Mouse (Mus musculus): ENCODE measurements around the gene Ssc5d.
A peak's percentile ranks its signal among the peaks of the same experiment; 100 is the strongest.

The Ssc5d gene

DNA sequence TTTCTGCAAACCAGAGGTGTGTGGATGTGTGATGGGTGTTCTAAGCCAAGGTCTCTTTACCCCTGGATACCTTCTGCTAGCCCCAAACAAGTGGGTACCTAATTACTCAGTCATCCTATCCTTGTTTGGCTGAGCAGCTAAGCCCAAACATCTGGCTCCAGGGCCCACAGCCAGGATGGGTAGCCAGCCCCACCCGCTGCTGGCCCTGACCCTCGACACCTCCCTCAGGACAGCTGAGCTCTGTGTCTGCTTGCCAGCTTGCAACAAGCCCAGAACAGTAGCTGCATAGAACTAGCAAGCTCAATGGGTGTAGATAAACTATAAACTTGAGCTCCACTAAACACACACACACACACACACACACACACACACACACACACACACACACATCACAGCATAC is 22.3 kb downstream of the Ssc5d start:
- DNase-seq (ENCODE audit: low spot score in 2 of 2): peak; percentile 53 to 80

DNA sequence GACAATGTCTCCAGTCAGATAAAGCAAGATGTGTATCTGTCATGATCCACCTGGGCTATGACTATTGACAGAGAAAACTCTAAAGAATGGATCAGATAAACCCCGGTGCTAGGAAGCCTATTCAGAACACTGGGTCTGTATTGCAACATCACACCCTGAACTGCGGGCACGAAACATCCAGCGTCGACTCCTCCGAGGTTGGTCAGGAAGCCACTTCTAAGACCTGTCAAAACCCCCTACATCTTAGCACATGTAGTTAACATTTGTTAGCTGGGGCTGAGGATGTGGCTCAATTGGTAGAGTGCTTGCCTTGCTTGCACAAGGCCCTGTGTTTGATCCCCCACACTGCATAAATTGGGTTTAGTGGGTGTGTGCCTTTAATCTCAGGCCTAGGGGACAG is 22.8 kb downstream of the Ssc5d start:
- no peak for DNase-seq (ENCODE audit: low spot score in 2 of 2)

DNA sequence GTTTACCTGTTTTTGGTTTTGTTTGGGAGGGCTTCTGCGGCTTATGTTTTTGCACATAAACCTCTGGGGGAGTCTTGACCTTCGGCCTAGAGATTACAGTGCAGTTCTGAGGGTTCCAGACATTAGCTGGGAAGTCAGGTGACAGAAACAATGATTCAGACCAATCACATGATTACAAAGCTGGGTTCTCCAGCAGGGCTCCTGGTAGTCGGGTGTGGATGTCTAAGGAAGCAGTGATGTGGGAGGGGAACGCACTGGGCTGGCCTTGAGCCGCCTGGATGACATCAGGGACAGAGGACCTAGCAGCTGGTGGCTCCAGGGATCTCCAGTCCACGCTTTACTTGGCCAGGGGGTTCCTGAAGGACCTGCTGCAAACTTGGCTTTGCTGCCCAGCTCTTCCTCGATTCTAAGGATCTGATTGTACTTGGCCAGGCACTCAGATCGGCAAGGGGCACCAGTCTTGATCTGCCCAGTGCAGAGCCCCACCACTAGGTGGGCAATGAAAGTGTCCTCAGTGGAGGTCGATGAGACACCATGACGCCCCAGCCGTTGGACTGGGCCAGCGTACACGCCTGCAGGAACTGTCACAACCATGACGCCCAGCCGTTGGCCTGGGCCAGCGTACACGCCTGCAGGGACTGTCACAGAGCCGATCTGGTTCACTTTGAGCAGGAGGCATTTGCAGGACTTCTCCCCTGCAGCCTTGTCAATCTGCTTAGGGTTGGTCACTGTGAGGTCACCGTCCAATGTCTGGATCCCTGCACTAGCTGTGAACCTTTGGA is 25.2 kb downstream of the Ssc5d start:
- DNase-seq (ENCODE audit: low spot score in 2 of 2): peak; percentile 61 to 69

DNA sequence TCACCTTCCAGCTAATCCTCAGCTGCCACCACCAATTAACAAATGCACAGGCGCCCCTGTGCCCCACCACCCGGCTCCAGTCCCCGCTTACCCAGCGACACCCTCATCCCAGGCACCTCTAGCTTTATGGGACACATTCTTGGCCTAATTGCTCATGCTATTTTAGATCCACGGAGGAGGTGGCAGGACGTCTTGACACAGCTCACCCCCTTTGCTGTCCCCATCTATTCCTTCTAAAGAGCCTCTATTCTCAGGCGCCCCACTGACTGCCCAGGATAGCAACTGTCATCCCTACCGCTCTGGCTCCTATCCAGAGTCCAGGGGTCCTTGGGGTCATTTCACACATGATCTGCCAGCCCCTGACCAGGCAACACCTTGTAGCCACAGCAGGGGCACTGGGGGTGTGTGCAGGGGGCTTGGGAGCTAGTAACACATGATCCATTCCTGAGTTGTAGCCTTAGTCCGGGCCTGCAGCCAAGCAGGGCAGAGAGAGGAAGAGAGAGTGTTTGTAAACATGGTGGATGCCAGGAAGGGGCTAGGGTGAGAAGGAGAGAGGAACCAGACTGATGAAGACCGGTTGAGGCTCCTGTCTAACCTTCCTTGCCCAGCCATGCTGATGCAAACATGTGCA is 28.3 kb downstream of the Ssc5d start:
- DNase-seq (ENCODE audit: low spot score in 2 of 2): peak in 1 of 2 experiments; percentile 33

DNA sequence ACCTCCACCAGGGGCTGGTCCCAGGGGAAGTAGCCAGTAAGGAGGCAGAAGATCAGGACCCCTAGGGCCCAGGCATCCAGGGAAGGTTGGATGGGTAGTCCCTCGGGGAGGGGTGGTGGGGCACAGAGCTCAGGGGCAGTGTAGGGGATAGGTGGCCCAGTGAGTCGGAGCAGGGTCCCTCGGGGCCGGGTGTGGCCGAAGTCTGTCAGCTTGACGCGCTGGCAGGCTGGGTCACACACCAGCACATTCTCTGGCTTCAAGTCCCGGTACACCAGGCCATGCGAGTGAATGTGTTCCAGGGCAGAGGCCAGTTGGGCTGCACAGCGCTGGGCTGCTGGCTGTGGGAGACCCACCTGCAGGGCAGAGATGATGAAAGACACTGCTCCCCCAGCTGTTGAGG is 31.8 kb downstream of the Ssc5d start:
- DNase-seq (ENCODE audit: low spot score in 2 of 2): no peak

DNA sequence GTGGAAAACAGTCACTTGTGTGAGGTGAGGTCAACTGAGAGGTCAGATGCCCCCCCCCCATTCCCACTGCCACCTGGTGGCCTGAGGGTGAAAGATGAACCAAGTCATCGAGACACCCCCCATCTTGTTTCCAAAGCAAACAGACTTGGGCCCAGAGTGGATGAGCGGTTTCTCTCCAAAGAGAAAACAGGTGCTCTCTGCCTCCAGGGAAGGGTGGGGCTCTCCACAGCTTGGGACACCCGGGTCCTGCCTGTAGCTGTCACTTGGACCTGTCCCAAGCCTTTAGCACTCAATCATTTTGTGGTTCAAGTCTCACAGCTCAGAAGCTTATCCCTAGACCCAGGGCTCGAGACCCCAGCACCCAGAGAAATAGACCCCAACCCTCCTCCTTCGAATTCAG is 37.9 kb downstream of the Ssc5d start:
- no peak for DNase-seq (ENCODE audit: low spot score in 2 of 2)

DNA sequence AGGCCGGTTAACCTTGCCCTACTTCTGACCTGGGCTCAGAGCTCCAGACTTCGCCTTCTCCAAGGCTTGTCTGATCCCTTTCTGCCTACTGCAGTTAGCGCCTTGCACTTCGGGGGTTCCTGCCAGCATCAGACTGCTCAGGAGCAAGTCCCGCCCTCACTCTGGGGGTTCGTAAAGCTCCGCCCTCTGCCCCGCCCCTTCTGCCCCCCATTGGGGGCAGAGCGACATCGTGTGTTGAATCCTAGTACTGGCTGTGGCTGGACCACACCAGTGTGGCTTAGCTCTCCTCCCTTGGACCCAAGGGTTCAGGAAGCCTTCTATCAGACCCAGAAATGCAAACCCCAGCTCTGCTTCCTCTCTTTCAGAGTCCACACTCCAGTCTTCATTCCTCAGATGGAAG is 38.7 kb downstream of the Ssc5d start, which contains the start of gene Sbk2:
Sbk2 (minus strand) TSS at position 135 of the 400 bp plus-strand sequence.
- DNase-seq (ENCODE audit: low spot score in 2 of 2): peak; percentile 70 to 81

DNA sequence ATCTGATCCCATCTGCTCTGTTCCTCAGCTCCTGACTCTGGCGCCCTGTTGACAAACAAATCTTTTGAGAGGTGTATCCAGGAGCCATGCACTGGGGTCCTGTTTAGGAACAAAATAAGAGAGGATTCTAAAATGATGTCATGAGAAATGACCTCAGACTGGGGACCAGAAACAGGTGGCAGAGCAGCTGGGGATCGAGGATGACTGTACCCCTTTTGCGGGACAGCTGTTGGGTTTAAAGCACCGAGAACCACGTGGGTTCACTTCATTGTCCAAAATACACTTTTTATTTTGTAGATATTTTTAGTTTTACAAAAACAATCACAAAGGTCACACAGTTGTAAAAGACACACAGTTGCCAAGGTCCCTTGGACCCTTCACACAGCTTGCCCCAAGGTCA is 39.4 kb downstream of the Ssc5d start:
- DNase-seq (ENCODE audit: low spot score in 2 of 2): no peak

DNA sequence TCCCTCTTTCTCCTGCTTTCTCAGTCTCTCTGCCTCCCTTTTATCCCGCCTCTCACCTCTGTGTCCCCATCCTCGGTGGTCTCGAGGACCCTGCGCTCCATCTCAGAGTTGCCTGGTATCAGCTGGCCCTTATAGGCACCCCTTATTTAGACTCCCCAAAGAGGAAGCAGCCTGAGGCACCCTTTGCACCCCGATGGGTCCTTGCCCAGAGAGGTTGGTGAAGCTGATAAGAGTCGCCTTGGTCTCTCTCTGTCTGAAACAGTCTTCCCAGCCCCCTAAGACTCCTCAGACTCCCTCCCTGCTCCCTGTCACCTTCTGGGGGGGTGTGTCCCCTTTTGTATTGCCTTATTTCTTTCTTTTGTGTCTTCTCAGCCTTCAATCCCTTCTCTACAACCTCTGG is 45.5 kb downstream of the Ssc5d start, which contains the start of gene Sbk3:
Sbk3 (minus strand) TSS at position 101 of the 400 bp plus-strand sequence.
- DNase-seq (ENCODE audit: low spot score in 2 of 2): no peak

DNA sequence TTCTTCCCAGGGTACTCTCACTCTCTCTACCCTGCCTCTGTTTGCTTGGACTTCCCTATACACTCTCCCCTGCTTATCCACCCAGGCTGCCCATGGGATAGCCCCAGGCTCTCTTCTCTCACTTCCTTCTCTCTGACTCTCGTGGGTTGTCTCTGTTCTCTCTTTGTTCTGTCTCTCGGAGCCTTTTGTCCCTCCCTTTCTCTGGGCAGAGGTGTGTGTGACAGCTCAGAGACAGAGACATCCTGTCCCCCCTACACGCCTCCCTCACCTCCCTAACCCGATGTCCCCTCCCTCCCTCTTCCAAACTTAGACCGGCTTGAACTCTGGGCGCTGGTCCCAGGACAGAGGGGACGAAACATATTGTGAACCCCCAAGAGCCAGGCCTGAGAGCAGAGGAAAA is 46.1 kb downstream of the Ssc5d start:
- peak; percentile 56 to 58 for DNase-seq (ENCODE audit: low spot score in 2 of 2)

DNA sequence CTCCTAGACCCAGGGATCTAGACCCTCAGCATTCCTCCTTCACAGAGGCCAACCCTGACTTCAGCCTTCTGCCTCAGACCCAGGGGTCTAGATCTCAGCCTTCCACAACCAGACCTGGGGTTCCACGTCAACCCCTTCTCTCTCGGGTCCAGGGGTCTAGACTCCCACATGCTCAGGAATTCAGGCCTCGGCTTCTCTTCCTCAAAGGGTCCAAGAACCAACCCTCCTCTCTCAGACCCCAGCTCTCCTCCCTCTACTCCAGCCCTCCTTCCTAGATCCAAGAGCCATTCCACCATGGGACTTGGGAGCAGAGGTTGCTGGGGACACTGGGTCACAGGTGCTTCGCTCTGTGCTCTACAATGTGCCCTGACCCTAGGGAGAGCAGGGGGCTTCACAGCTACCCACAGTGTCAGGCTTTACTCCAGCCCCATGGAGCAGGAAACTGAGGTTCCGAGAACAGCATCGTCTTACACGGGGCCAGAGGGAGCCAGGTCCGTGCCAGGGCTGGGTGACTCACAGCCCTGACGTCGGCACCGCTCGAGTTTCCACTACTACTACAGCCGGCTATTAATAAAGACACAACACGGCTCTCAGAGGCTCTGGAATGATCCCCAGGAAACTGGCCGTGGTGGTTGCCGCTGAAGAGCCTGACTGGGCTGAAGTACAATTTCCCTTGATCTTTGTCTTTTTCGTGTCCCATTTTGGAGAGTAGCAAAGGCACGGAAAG is 46.9 kb downstream of the Ssc5d start:
- DNase-seq (ENCODE audit: low spot score in 2 of 2): peak; percentile 81 to 84

DNA sequence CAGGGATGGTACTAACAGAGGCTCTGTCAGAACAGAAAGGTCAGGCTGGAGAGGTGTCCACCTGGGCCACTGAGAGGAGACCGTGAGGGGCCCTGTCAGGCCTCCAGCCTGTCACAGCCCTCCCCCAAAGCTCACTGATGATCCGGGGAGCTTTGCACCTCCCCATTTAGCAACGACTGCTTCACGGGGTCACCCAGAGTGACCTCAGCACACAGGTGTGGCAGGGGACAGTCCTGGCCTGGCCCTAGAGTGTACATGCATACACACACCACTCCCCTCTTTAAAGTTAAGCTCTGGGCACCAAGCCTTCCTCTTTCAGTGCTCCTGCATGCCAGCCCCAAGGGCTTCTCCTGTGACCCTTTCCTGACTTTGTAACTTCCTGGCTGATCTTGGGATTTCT is 49.9 kb downstream of the Ssc5d start:
- DNase-seq (ENCODE audit: low spot score in 2 of 2): no peak

DNA sequence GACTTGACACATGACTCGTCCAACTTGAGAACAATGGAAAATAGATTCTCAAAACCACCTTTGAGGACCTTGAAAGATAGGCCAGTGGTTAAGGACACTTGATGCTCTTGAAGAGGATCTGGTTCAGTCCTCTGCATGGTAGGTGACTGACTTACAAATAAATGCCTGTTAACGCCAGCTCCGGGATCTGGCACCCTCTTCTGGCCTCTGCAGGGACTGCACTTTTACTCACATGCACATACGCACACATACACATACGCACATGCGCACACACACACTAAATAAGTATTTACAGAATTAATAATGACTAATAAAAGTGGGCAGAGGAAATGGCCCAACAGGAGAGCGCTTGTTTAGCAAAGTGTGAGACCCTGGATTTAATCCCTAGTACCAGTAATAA is 51.2 kb downstream of the Ssc5d start:
- no peak for DNase-seq (ENCODE audit: low spot score in 2 of 2)

DNA sequence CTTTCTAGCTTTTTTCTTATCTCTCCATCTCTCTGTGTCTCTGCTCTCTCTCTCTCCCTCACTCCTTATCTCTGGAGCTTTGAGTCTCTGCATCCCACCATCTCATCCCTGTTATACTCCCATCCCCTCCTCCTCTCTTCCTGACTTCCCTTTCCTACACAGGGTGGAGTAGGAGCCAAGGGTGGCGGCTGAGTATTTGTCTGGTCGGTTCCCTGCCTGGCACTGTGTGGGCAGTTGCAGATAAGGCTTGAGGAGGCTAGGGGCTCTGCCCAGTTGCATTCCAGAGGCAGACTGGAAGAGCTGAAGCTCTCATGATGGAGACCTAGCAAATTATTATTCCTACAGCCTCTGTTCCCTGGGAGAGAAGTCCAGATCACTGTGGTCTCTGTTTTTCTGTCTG is 62.7 kb downstream of the Ssc5d start:
- no peak for DNase-seq (ENCODE audit: low spot score in 2 of 2)

DNA sequence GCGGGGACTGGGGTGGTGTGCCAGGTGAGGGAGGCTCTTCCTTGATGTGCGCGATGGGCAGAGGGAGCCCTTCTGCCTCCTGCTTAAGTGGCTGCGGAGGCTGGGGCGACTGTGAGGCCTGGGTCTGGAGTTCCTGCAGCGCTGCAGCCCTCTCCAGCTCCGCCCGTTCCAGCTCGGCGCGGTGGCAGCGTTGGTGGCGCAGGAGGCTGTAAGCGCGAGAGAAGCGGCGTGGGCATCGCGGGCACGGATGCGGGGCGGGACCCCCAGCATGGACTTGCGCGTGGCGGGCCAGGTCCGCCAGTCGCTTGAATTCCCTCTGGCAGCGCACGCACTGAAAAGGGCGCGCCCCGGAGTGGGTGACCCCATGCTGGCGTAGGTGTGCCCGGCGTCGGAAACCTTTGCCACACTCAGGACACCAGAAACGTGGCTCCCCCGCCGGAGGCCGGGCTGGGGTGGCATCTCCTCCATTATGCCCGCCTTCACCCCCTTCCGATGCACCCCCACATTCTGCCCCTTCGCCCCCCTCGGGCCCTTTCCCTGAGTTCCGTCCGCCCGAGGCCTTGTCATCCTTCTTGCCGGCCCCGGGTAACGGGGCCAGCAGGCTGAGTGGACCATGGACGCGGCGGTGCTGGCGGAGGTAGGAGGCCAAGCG is 67.9 kb downstream of the Ssc5d start:
- DNase-seq (ENCODE audit: low spot score in 2 of 2): no peak

DNA sequence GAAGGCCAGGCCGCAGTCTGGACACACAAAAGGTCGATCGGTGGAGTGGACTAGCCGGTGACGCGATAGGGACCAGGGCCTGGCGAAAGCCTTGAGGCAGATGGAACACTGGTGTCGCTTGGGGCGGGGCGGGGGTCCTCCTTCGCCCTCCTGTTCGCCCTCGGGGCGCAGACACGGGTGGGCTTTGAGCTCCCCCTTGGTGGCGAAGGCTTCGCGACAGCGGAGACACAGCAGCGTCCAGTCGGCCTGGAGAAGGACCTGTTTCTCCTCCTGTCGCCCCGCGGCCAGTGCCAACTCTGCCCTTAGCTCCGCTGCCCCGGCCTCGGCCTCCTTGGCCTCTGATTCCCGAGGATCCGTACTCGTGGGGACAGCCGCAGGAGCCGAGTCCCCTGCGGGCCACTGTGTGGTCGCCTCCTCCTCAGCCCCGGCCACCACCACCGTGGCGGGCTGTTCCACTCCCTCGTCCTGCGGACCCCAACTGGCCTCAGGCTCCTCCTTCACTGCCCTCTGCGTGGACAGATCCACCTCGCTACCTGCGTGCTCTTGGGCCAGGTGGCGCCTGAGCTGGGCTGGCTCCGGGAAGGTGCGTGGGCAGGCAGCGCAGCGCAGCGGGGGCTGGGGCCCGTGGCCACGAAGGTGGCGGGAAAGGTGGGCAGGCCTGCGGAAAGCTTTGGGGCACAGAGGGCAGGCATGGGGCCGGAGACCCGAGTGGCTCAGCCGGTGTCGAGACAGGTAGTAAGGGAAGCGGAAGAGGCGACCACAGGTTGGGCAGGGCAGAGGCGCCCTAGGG is 68.6 kb downstream of the Ssc5d start:
- no peak for DNase-seq (ENCODE audit: low spot score in 2 of 2)

Data from heart, adult 9 months (tissue).